Mouse (Mus musculus): ENCODE data around the gene Tceanc.

DNA sequence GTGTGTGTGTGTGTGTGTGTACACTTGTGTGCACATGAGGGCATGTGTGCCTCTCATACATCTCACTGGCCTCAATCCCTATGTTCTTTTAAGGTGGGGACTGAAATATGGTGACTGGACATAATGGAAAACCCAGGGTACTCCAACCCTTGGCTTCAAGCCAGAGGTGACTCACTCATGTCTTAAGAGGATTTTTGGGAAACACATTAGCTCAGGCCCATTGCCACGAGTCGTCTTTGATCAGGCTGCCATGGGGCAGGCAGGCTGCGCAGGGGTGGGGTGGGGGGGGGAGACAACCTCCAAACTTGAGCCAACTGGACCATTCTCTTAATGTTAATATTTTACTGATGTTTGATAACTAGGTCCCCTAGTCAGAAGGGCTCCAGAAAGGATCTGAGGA, 41.0 kb upstream of the Tceanc start:
- TF ChIP-seq GATA1 (IDR thresholded peaks at IDR 0.05; ENCODE audit: borderline replicate concordance, low read length) (no peak), CTCF (IDR thresholded peaks at IDR 0.05; ENCODE audit: low read depth, low read length) (no peak), GATA2 (IDR thresholded peaks at IDR 0.05; ENCODE audit: borderline replicate concordance, low read depth, low read length) (no peak), POLR2AphosphoS5 (IDR thresholded peaks at IDR 0.05; ENCODE audit: insufficient replicate concordance, low read depth, low read length) (no peak)
